Mouse (Mus musculus) heart, adult 2 months (tissue): ENCODE data around the gene Gm49358.

ENCODE experiments used
- EP300 ChIP-seq: fragments of 200-500 bp; IDR thresholded peaks from 2 replicates; pipeline ENCODE4 v1.6.1; 2011; ENCODE audit warnings: low read depth, low read length, control low read depth; ENCODE audit not compliant: insufficient read depth
- POLR2A ChIP-seq: fragments of 200-500 bp; IDR thresholded peaks from 2 replicates; pipeline ENCODE4 v1.6.1; 2011; ENCODE audit warnings: mild to moderate bottlenecking, low read depth, low read length, control low read depth; ENCODE audit not compliant: insufficient read depth

- no peak for TF ChIP-seq POLR2A
- no peak for TF ChIP-seq EP300
Observed at GRCm38 (mm10) chr10:86769797-86770196, 6.0 kb downstream of the Gm49358 start.
